Mouse (Mus musculus): ENCODE data around the gene Cd28. TPM values are rescaled to one million over a fixed set of nuclear protein-coding genes. Genes with fewer than 3 reads are reported as not detected.

The Cd28 gene
- total and polyA plus RNA-seq, 2 experiments from 2014 or later, result 0.11 to 0.48 TPM

DNA sequence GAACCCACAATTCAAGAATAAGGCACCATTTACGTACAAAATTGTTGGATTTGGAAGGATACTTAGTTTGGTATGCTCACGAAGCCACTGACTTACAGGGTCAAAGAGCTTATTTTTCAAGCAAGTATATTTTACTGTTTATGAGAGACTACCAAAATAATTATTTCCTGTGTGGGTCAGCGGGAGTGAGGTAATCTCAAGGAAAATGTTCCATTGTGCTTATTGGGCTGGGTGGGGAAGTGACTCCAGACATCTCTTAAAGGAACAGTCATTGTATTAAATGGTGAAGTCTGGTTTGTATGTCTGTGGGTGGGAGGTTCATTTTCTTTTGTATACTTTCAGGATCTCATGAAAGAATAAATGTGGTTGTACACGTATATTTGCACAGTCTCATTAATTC is 2.0 kb downstream of the Cd28 start:
- H3K9me3 ChIP-seq (replicated peaks; ENCODE audit: control insufficient read depth, low read length), result 0 out of 2 replicates have a peak, but pooled peaks cover 5% of the 10 kb centered on the region
- no peaks in the 10 kb centered on the region for H3K36me3 ChIP-seq (replicated peaks; ENCODE audit: control insufficient read depth, insufficient read depth, low read length)
- no peaks in the 10 kb centered on the region for H3K27me3 ChIP-seq (ENCODE audit: control insufficient read depth, insufficient read depth, low read length)
- 0 out of 2 replicates have a peak, but pooled peaks have one; percentile 33 for ATAC-seq (ENCODE audit: insufficient read depth, low read depth)
- H3K27ac ChIP-seq (ENCODE audit: low read depth), result peak overlapping the region; percentile 43
- H3K4me3 ChIP-seq (ENCODE audit: low read depth, low read length), result no peak overlapping the region
- DNase-seq (ENCODE audit: low spot score), result no peak
- peaks cover 6% of the 10 kb centered on the region; the same call in 1 of the 2 replicates for H3K4me1 ChIP-seq (ENCODE audit: control insufficient read depth, insufficient read depth)
- 67% methylated on average over 4 of the region's 4 CpGs for WGBS
- TF ChIP-seq EP300 (IDR thresholded peaks at IDR 0.05; ENCODE audit: low read depth) (no peak), CTCF (IDR thresholded peaks at IDR 0.05; ENCODE audit: low read depth) (no peak)
- no peak overlapping the region for H3K9ac ChIP-seq (replicated peaks; ENCODE audit: low read depth, low read length)
- H3K4me2 ChIP-seq (ENCODE audit: low read depth, low read length), result no peak overlapping the region

DNA sequence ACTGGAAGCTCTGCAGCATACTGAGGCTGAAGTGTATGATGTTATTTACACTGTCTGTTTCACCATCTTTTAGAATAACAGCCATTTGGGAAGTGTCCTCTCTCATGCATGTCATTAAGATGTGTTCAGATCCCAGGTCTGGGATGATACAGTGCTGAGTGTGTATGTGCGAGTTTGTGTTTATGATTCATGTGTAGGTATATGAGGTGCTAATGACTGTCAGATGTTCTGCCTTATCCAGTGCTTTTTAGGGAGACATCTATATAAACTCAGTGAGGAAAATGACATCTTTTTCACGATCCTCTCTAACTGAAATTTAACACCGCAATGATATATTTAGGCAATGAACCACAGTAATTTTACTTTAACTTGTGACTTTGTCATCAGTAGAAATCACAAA is 7.0 kb downstream of the Cd28 start:
- Histone ChIP-seq H3K9me3 (replicated peaks; ENCODE audit: control insufficient read depth, low read length) (0 out of 2 replicates have a peak, but pooled peaks cover 5% of the 10 kb centered on the region), H3K9ac (replicated peaks; ENCODE audit: low read depth, low read length) (no peak overlapping the region), H3K4me2 (ENCODE audit: low read depth, low read length) (no peak overlapping the region), H3K4me1 (ENCODE audit: control insufficient read depth, insufficient read depth) (no peaks in the 10 kb centered on the region), H3K4me3 (ENCODE audit: low read depth, low read length) (no peak overlapping the region), H3K36me3 (replicated peaks; ENCODE audit: control insufficient read depth, insufficient read depth, low read length) (no peaks in the 10 kb centered on the region), H3K27ac (ENCODE audit: low read depth) (no peak overlapping the region), H3K27me3 (ENCODE audit: control insufficient read depth, insufficient read depth, low read length) (no peaks in the 10 kb centered on the region)
- WGBS, result 94% methylated on average over 3 of the region's 3 CpGs
- TF ChIP-seq CTCF (IDR thresholded peaks at IDR 0.05; ENCODE audit: low read depth), result no peak
- TF ChIP-seq EP300 (IDR thresholded peaks at IDR 0.05; ENCODE audit: low read depth), result no peak
- DNase-seq (ENCODE audit: low spot score) (no peak), ATAC-seq (ENCODE audit: insufficient read depth, low read depth) (no peak)

DNA sequence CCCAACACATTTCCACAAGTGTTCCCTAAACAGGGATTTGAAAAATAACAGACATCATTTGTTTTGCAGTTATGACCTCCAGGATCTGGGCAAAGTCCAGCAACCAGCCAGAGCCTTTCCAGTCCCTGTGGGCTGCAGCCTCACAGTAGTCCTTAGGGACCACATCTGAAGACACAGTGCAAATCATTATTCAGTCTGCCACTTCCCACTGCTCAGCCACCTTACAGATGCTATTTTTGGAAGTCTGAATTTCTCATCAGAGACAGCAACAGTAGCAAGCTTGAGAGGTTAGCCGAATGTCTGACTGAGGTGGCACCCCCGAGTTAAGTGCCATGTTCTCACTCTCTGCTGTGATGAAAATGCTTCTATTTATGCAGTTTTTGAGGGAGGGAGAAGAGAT is 15.3 kb downstream of the Cd28 start:
- DNase-seq (ENCODE audit: low spot score), result peak; percentile 22

DNA sequence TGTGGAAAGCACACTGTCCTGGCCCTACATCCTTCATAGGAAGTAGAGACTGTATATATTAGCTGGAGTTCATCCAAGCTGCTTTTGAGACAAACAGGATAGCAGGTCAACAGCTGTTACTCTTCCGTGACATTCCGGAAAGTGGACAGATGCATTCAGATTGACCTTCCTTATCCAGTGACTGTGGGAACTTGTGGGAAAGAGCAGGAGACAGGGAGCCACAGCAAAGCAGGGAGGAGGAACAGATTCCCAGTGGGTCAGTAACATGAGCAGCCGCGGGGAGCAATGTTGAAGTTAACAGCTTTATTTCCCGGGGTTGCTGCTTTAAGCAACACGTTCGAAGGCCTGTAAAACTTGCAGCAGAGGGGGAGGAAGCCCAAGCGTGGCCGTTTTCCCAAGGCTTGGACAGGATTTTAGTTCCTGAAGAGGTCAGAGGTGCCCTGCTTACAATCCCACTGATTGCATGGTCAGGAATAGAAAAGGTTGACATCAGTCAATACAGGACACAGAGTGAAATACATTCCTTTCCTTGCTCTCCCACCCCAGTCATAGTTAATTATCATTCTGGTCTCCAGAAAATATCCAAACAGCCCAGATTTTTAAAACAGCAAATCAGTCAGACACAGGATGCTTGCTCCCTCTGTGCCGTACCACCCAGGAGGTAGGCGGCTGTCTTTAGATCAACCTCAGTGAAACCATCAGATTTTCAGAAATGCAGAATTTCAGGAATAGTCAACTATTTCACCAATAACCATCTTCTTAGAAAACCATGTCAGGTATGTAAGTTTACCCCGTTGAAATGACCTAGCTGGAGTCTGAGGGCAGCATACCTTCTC is 18.7 kb downstream of the Cd28 start:
- Histone ChIP-seq H3K9me3 (replicated peaks; ENCODE audit: control insufficient read depth, low read length) (no peaks in the 10 kb centered on the region), H3K9ac (replicated peaks; ENCODE audit: low read depth, low read length) (no peak overlapping the region), H3K27me3 (ENCODE audit: control insufficient read depth, insufficient read depth, low read length) (no peaks in the 10 kb centered on the region), H3K27ac (ENCODE audit: low read depth) (peak overlapping the region; percentile 68), H3K4me3 (ENCODE audit: low read depth, low read length) (no peak overlapping the region), H3K4me2 (ENCODE audit: low read depth, low read length) (no peak overlapping the region), H3K4me1 (ENCODE audit: control insufficient read depth, insufficient read depth) (peaks cover 5% of the 10 kb centered on the region; the same call in 1 of the 2 replicates), H3K36me3 (replicated peaks; ENCODE audit: control insufficient read depth, insufficient read depth, low read length) (no peaks in the 10 kb centered on the region)
- 47% methylated on average over 12 of the region's 12 CpGs for WGBS
- peak; percentile 82 for ATAC-seq (ENCODE audit: insufficient read depth, low read depth)
- DNase-seq (ENCODE audit: low spot score), result peak; percentile 77
- TF ChIP-seq EP300 (IDR thresholded peaks at IDR 0.05; ENCODE audit: low read depth) (peak; percentile 35; the same call in 1 of the 2 replicates), CTCF (IDR thresholded peaks at IDR 0.05; ENCODE audit: low read depth) (no peak)

More for the DNA sequence above, 15.3 kb downstream of the Cd28 start:
- Histone ChIP-seq H3K4me3 (ENCODE audit: low read depth, low read length) (no peak overlapping the region), H3K27ac (ENCODE audit: low read depth) (peak overlapping the region; percentile 30), H3K9ac (replicated peaks; ENCODE audit: low read depth, low read length) (no peak overlapping the region), H3K36me3 (replicated peaks; ENCODE audit: control insufficient read depth, insufficient read depth, low read length) (no peaks in the 10 kb centered on the region), H3K4me1 (ENCODE audit: control insufficient read depth, insufficient read depth) (peaks cover 5% of the 10 kb centered on the region; the same call in 1 of the 2 replicates), H3K27me3 (ENCODE audit: control insufficient read depth, insufficient read depth, low read length) (no peaks in the 10 kb centered on the region), H3K9me3 (replicated peaks; ENCODE audit: control insufficient read depth, low read length) (no peaks in the 10 kb centered on the region), H3K4me2 (ENCODE audit: low read depth, low read length) (no peak overlapping the region)
- TF ChIP-seq CTCF (IDR thresholded peaks at IDR 0.05; ENCODE audit: low read depth) (no peak), EP300 (IDR thresholded peaks at IDR 0.05; ENCODE audit: low read depth) (no peak)
- ATAC-seq (ENCODE audit: insufficient read depth, low read depth), result peak; percentile 63; the same call in 1 of the 2 replicates
- WGBS, result 28% methylated on average over 2 of the region's 2 CpGs

DNA sequence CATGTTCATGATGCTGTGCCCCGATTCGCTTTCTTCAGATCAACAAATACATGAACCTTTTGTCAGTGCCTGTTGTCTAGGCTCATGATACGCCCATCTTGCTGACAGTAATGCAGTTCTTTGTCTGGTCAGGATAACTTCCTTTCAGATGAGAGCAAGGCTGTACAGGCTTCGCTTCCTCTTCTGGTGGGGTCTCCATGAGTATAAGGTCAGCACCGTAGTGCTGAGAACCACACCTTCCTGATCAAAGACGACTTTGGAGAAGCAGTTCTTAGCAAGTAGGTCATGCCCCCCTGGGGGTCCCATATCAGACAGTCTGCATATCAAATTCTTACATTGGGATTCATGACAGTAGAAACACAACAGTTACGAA is 19.3 kb downstream of the Cd28 start:
- Histone ChIP-seq H3K27me3 (ENCODE audit: control insufficient read depth, insufficient read depth, low read length) (no peaks in the 10 kb centered on the region), H3K4me2 (ENCODE audit: low read depth, low read length) (no peak overlapping the region), H3K27ac (ENCODE audit: low read depth) (peak overlapping the region; percentile 68), H3K9ac (replicated peaks; ENCODE audit: low read depth, low read length) (no peak overlapping the region), H3K9me3 (replicated peaks; ENCODE audit: control insufficient read depth, low read length) (no peaks in the 10 kb centered on the region), H3K36me3 (replicated peaks; ENCODE audit: control insufficient read depth, insufficient read depth, low read length) (no peaks in the 10 kb centered on the region), H3K4me1 (ENCODE audit: control insufficient read depth, insufficient read depth) (peaks cover 5% of the 10 kb centered on the region; the same call in 1 of the 2 replicates), H3K4me3 (ENCODE audit: low read depth, low read length) (no peak overlapping the region)
- ATAC-seq (ENCODE audit: insufficient read depth, low read depth), result no peak
- no peak for TF ChIP-seq EP300 (IDR thresholded peaks at IDR 0.05; ENCODE audit: low read depth)
- DNase-seq (ENCODE audit: low spot score), result no peak
- 74% methylated on average over 7 of the region's 7 CpGs for WGBS

All from heart, postnatal 0 days (tissue).